Mouse (Mus musculus) ovary, postnatal 10 days (tissue): Measurements from ENCODE around the gene Atg9a.
A peak's percentile ranks its signal among the peaks of the same experiment; 100 is the strongest.

Source experiments
- DNase-seq: peaks from one replicate; pipeline ENCODE4 v3.0.0; 2022; ENCODE audit warnings: low spot score

Atg9a gene

GRCm38 (mm10) chr1:75214886-75215285, 22.9 kb upstream of the Atg9a start:
- no peak for DNase-seq

DNA sequence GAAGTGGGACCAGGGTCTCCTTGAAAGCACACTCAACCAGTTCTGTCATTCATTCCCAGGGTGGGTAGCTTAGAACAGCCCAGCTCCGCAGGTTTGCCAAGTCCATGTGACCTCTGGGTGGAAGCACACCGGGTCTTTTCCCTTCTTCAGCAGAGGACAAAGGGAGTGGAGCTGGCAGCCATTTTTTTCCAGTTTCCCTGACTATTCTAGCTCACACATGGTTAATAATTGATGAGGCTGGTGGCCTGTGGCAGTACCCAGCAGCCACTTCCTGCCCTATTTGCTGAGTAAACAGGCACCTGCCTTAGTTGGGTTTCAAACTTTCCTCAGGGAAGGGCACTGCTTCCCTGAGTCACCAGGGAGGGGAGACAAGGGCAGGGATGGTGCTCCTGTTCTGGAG, 22.4 kb upstream of the Atg9a start:
- DNase-seq, result no peak

DNA sequence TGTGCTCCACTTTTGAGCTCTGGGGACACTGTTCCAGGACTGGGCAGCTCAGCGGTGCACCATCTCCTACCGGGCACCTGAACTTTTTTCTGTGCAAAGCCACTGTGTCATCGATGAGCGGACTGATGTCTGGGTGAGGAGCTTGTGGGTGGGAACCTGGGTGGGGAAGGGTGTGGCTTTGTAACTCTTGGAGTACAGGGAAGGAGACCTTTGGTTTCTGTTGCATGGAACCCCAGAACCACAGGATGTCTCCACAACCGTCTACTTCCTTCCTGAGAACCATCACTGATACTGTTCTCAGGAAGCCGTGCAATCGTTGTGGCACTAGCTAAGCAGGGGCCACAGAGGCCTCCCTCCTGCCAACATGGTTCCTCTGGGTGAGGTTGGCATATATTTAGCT, 21.1 kb upstream of the Atg9a start:
- DNase-seq, result no peak

- no peak for DNase-seq
Observed at GRCm38 (mm10) chr1:75212542-75212941, 20.5 kb upstream of the Atg9a start.

GRCm38 (mm10) chr1:75211141-75211708, 19.2 kb upstream of the Atg9a start:
- DNase-seq, result no peak

DNA sequence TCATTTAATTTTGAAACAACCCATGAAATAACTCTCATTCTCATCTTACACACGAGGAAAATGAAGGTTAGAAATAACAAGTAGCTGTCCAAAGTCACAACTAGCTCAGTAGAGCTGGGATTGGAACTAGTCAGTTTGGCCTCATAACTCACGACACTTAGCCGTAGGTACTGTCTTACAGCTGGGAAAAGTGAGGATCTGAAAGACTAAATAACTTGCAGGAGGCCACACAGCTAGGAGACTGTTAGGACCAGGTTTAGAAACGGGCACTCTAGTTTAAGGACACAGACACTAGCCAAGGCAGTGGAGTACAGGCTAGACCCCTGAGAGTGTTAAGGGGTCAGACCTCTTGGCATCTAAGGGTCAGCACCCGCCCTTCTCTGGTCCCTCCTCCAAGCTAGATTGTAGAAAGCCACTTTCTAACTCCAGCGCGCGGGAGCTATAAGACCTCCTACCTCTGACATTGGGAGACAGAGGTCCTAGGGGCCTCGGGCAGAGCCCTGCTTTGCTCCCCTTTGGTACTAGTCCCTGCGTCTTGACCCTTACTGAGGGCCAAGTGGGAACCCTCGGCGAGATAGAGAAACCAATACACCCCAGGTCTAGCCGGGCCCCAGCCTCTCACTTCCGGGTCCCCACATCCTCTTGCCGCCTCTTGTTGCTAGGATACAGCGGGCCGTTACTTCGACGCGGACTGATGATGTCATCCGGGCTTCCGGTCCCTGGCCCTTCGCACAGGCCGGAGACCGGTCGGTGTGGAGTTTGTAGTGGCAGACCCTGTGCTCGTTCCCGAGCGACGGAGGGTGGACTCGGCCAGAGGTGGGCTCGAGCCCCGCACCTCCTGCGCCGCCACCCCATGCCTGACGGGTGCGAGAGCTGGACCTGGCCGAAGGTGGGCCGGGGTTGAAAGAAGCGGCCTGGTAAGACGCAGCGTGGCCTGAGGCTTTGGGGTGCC, 18.4 kb upstream of the Atg9a start, which contains the start of the genes Glb1l and Stk16:
Glb1l (minus strand) TSS at position 678 of the 952 bp plus-strand sequence.
Stk16 (plus strand) TSS at position 703 of the 952 bp plus-strand sequence.
- DNase-seq, result peak; percentile 96

DNA sequence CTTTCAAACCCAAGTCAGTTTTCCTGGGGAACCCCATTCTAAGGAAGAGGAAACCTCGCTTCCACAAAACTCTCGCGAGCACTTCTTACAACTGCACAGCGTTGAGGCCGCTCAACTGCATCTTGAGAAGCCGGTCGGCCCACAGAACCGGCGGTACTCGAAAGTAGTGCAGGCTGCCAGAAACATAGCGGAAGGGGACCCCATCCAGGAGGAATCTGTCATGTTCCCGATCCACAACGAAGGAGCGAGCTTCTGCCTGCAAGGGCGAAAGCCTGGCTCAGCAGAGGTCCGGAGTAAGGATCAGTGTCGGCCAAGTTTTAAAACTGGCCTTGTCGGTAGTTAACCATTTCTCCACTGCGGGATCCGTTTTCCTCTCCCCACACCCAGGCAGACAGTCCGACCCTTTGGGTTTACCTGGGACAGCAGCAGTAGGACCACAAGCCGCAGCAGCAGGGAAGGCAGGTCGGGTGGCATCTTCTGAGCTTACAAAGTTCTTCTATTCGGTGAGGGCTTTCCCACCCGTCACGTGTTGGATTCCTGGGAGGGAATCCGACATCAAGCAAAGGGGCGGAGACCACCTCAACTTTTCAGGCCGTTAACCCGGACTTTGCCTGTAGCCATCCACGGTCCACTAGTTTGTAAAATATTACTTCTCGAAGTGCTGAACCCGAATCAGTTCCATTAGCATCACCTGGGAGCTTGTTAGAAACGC, 17.1 kb upstream of the Atg9a start:
- peak; percentile 34 for DNase-seq

DNA sequence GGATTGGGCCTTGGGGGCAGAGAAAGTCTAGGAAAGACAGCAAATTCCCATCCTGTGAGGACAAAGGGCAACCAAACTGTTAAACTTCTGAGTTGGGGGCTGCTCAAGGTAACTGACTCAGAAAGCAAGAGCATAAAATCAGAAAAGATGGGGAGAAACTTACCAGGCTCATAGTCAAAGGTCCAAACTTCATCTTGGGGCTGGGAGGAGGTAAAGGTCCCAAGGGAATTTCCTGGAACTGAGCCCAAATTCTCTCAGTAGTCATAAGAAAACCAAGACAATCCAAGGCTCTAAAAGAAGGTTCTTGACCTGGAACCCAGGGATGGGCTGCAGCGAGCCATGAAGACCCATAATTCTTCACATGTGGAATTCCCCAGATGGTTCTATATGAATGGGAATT, 9.2 kb upstream of the Atg9a start:
- DNase-seq, result no peak

DNA sequence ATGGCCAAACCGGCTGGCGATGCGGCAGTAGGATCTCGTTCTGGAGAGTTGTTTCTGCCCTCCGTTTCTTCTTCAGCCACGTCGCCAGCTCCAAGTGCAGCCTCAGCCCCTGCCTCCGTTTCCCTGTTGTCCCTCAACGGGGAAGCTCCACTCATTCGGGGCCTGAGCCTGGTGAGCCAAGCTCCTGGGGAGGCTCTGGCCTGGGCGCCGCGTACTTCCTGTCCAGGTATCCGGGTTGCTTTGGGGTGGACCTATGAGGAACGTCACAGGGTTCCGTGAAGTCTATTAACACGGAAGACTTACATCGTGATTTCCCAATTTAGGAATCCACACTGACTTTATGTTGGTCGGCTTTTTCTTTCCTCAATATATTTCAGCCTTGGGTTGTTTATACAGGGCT, 456 bp upstream of the Atg9a start:
- DNase-seq, result no peak

- no peak for DNase-seq
Observed at GRCm38 (mm10) chr1:75191258-75191621, 756 bp downstream of the Atg9a start.

DNA sequence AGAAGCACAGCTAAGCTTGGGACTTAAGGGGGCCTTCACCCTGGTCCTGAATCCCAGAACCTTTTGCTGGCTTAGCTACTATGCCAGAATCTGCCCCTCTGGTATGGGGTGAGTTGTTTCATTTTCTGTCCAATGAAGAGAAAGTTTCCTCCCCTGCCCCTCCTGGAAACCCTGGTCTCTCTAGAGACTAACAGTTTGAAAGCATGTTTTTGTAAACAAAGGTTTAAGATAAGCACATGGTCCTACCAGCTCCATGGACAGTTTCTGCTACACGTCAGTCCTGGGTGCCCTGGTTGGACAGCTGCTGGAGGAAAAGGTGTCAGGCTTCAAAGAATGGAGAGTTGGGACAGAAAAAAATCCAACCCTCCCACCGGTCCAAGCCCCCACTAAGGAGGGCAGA, 1.4 kb downstream of the Atg9a start:
- no peak for DNase-seq

DNA sequence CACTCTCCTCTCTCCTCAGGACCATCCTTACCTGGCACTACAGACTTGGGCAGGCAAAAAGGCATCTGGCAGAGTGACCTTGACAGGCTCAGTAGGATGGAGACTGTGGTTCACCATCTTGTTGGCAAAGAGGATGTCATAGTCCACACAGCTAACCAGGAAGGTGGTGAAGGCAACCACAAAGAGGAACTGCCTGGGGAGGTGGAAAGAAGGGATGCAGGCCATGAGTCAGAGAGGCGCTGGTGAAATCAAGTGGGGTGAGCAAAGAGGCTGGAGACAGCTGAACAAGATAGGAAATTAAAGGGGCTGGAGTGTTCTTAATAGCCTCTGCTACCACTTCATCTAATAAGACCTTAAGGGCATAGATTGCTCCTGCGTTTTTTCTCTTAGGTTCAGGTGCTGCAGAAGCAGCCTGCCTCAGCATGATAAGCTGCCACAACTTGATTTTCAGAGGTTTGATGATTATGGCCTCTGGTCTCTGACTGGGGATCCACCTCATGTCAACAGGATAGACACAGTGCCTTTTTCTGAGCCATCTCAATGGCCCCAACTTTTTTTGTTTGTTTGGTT, 4.0 kb downstream of the Atg9a start:
- DNase-seq, result no peak

GRCm38 (mm10) chr1:75187126-75187525, 4.9 kb downstream of the Atg9a start:
- DNase-seq, result no peak

GRCm38 (mm10) chr1:75185495-75185894, 6.5 kb downstream of the Atg9a start:
- DNase-seq, result no peak

DNA sequence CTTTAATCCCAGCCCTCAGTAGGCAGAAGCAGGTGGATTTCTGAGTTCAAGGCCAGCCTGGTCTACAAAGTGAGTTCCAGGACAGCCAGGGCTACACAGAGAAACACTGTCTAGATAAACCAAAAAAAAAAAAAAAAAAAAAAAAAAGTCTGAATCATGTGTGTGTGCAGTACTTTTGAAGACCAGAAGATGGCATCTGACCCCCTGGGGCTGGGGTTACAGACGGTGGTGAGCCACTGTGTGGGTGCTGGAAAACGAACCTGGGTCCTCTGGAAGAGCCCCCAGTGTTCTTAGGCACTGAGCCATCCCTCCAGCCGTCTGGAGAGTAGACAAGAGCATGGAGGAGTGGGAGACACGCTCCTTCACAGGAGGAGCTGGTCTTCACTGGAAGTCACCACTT, 9.8 kb downstream of the Atg9a start:
- no peak for DNase-seq

GRCm38 (mm10) chr1:75181377-75181870, 10.6 kb downstream of the Atg9a start:
- DNase-seq, result no peak

DNA sequence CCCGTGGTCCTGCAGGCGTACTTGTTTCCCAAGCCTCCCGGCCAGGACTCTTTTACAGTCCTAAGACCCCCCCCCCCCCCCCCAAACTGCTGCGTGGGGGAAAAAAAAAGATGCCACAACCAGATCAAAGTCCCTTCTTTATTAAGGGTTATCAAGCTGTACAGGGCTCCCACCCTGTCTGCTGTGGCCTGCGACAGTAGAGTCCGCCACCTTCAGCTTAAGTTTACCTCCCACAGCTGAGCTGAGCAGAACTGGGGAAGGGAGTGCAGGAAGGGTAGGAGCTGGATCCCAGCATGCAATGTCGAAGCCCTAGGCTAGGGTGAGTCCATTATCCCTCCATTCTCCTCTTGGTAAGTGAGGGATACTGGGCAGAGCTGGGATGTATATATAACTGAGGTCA, 11.3 kb downstream of the Atg9a start:
- no peak for DNase-seq

GRCm38 (mm10) chr1:75180105-75180590, 11.8 kb downstream of the Atg9a start, which contains the start of gene Abcb6:
Gene Abcb6, minus strand, starts transcription at chr1:75180392.
- DNase-seq, result peak; percentile 55

GRCm38 (mm10) chr1:75179334-75180104, 12.5 kb downstream of the Atg9a start:
- no peak for DNase-seq

DNA sequence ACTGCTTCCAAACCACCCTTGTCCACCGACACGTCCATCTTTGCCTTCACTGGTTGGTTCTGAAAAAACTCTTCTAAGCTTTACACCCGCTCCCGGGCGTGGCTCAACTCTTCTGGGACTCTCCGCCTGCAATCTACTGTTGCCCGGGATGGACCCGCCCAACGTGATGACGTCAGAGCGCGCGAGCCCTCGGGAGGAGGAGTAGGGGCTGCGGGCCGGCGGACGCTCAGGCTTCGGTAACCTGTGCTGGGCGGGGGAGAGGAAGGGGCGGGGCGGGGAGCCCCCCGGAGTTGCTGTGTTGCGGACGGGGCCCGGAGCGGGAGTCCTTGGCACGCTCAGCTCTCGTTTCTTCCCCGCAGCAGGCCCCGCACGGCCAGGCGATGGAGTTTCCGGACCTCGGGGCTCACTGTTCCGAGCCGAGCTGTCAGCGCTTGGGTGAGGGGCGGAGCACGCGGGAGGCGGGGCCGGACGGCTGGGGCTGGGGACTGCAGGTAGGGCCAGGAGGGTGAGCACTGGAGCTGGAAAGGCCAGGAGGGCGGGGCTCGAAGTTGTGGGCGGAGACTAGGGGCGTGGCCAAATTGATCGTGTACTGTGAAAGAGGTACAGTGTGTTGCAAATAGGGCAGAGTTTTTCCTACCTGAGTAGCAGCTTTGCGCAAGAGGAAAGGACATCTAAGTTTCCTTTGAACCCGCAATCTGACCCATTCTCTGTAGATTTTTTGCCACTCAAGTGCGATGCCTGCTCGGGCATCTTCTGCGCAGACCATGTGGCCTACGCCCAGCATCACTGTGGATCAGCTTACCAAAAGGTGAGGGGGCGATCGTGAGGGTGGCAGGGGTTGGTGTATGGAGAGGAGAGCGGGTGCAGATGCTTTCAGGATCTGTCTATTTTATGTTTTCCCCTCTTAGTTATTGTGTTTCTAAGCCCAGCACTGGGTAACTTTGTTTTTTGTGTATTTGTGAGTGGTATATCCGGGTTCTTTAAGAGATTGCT, 23.2 kb downstream of the Atg9a start, which contains the start of gene Zfand2b:
Zfand2b (plus strand) TSS at position 175 of the 993 bp plus-strand sequence.
- DNase-seq, result peak; percentile 86
